Mouse (Mus musculus): Measurements from ENCODE around the gene 4930432K21Rik. TPM values are rescaled to one million over a fixed set of nuclear protein-coding genes. Genes with fewer than 3 reads are reported as not detected.

4930432K21Rik gene
- polyA plus RNA-seq, 1 experiment: 0.24 TPM

DNA sequence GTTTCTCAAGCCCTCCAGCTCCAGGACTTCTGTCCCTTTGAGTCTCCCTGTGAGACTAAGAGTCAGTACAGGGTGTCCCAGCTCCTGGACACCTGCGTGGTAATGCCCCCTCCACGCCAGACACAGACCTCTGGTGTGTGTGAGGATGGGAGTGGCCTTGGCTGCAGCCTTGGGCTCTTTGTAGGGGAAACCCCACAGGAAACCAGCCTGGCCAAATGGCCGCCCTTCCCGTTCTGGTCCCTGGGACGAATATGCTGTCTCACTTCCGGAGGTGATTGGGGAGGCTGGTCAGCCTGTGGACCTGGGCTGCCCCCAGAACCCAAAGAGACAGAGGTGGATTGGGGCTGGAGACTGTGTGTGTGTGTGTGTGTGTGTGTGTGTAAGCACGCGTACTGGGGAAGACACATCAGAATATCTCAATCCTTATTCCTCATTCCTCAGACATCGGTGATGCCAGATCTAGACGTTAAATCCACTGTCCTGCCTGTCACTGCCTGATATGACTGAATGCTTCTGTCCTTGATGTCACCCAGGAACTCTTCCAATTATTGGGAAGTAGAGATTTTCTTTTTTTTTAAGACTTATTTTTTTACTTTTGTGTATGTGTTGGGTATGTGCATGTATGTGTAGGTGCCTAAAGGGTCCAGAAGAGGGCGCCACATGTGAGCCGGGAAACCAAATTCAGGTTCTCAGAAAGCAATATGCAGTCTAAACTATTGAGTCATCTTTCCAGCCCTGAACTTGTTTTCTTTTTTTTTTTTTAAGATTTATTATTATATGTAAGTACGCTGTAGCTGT lies 56.3 kb downstream of the 4930432K21Rik start:
- no peaks in the 10 kb centered on the region for H3K27me3 ChIP-seq (ENCODE audit: control insufficient read depth, insufficient read depth, insufficient read length)
- peaks cover 28% of the 10 kb centered on the region for H3K36me3 ChIP-seq (ENCODE audit: control insufficient read depth, insufficient read depth)
- peaks cover 71% of the 10 kb centered on the region for H3K79me2 ChIP-seq (ENCODE audit: control insufficient read depth, insufficient read depth)
- no peak for TF ChIP-seq MYOD1 (IDR thresholded peaks at IDR 0.05; ENCODE audit: control insufficient read depth in 1 of 3, insufficient read length in 2 of 3, low read depth in 2 of 3)
- TF ChIP-seq MYOG (IDR thresholded peaks at IDR 0.05; ENCODE audit: control insufficient read depth in 1 of 3, insufficient read depth in 1 of 3, insufficient read length in 2 of 3, low read depth in 2 of 3): peak in 1 of 3 experiments; percentile 17
- TF ChIP-seq CEBPB (IDR thresholded peaks at IDR 0.05; ENCODE audit: insufficient read depth, poor library complexity, severe bottlenecking): no peak
- no peak for TF ChIP-seq TCF3 (IDR thresholded peaks at IDR 0.05; ENCODE audit: insufficient read length, low read depth)
- TF ChIP-seq USF1 (IDR thresholded peaks at IDR 0.05; ENCODE audit: low read depth): no peak
- TF ChIP-seq MAX (IDR thresholded peaks at IDR 0.05; ENCODE audit: low read depth): no peak
- TF ChIP-seq SRF (IDR thresholded peaks at IDR 0.05; ENCODE audit: control insufficient read depth, insufficient read length, low read depth): no peak
- no peak for TF ChIP-seq TCF12 (IDR thresholded peaks at IDR 0.05; ENCODE audit: insufficient read depth, poor library complexity, severe bottlenecking)
- TF ChIP-seq POLR2A (IDR thresholded peaks at IDR 0.05; ENCODE audit: insufficient read length, low read depth): peak; percentile 34
- TF ChIP-seq POLR2AphosphoS2 (IDR thresholded peaks at IDR 0.05; ENCODE audit: insufficient read length, low read depth): no peak
- TF ChIP-seq E2F4 (IDR thresholded peaks at IDR 0.05; ENCODE audit: insufficient read depth): no peak
- peak overlapping the region; percentile 93 for H3K4me2 ChIP-seq (ENCODE audit: low read depth)
- peak overlapping the region; percentile 82 for H3K4me3 ChIP-seq
- no peak overlapping the region for H3ac ChIP-seq (ENCODE audit: control insufficient read depth, insufficient read length)

GRCm38 (mm10) chr8:84205073-84205472 lies 57.2 kb downstream of the 4930432K21Rik start:
- Histone ChIP-seq H3K4me2 (ENCODE audit: low read depth) (peak overlapping the region; percentile 93), H3ac (ENCODE audit: control insufficient read depth, insufficient read length) (no peak overlapping the region), H3K4me3 (peak overlapping the region; percentile 82), H3K27me3 (ENCODE audit: control insufficient read depth, insufficient read depth, insufficient read length) (no peaks in the 10 kb centered on the region), H3K79me2 (ENCODE audit: control insufficient read depth, insufficient read depth) (peaks cover 71% of the 10 kb centered on the region), H3K36me3 (ENCODE audit: control insufficient read depth, insufficient read depth) (peaks cover 34% of the 10 kb centered on the region)
- peak; percentile 42 for TF ChIP-seq POLR2AphosphoS2 (IDR thresholded peaks at IDR 0.05; ENCODE audit: insufficient read length, low read depth)
- TF ChIP-seq MYOG (IDR thresholded peaks at IDR 0.05; ENCODE audit: control insufficient read depth in 1 of 3, insufficient read depth in 1 of 3, insufficient read length in 2 of 3, low read depth in 2 of 3): no peak

DNA sequence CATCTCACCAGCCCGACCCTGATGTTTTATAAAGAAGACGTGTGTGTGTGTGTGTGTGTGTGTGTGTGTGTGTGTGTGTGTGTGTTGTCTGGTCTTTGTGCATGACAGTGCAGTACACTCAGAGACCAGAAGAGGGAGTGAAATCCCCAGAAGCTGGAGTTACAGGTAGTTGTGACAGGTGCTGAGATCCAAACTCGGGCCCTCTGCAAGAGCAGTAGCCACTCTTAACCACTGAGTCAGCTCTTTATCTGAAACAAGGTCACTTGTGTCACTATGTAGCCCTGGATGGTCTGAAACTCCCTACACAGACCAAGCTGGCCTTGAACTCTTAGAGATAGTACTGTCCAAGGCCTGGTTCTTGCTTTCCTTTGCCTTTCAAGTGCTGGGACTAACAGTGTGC lies 58.8 kb downstream of the 4930432K21Rik start:
- H3K4me2 ChIP-seq (ENCODE audit: low read depth): no peak overlapping the region
- H3K27me3 ChIP-seq (ENCODE audit: control insufficient read depth, insufficient read depth, insufficient read length): no peaks in the 10 kb centered on the region
- H3K36me3 ChIP-seq (ENCODE audit: control insufficient read depth, insufficient read depth): peaks cover 34% of the 10 kb centered on the region
- H3ac ChIP-seq (ENCODE audit: control insufficient read depth, insufficient read length): no peak overlapping the region
- H3K4me3 ChIP-seq: no peak overlapping the region
- no peak for TF ChIP-seq POLR2AphosphoS2 (IDR thresholded peaks at IDR 0.05; ENCODE audit: insufficient read length, low read depth)
- no peak for TF ChIP-seq SRF (IDR thresholded peaks at IDR 0.05; ENCODE audit: control insufficient read depth, insufficient read length, low read depth)
- no peak for TF ChIP-seq TCF3 (IDR thresholded peaks at IDR 0.05; ENCODE audit: insufficient read length, low read depth)
- no peak for TF ChIP-seq MAX (IDR thresholded peaks at IDR 0.05; ENCODE audit: low read depth)
- no peak for TF ChIP-seq TCF12 (IDR thresholded peaks at IDR 0.05; ENCODE audit: insufficient read depth, poor library complexity, severe bottlenecking)
- TF ChIP-seq REST (IDR thresholded peaks at IDR 0.05; ENCODE audit: insufficient read depth, insufficient read length): no peak
- TF ChIP-seq POLR2A (IDR thresholded peaks at IDR 0.05; ENCODE audit: insufficient read length, low read depth): no peak
- TF ChIP-seq MYOG (IDR thresholded peaks at IDR 0.05; ENCODE audit: control insufficient read depth in 1 of 3, insufficient read depth in 1 of 3, insufficient read length in 2 of 3, low read depth in 2 of 3): no peak
- no peak for TF ChIP-seq CEBPB (IDR thresholded peaks at IDR 0.05; ENCODE audit: insufficient read depth, poor library complexity, severe bottlenecking)
- TF ChIP-seq E2F4 (IDR thresholded peaks at IDR 0.05; ENCODE audit: insufficient read depth): no peak
- TF ChIP-seq USF1 (IDR thresholded peaks at IDR 0.05; ENCODE audit: low read depth): no peak
- no peak for TF ChIP-seq MYOD1 (IDR thresholded peaks at IDR 0.05; ENCODE audit: control insufficient read depth in 1 of 3, insufficient read length in 2 of 3, low read depth in 2 of 3)
- H3K79me2 ChIP-seq (ENCODE audit: control insufficient read depth, insufficient read depth): peaks cover 61% of the 10 kb centered on the region

DNA sequence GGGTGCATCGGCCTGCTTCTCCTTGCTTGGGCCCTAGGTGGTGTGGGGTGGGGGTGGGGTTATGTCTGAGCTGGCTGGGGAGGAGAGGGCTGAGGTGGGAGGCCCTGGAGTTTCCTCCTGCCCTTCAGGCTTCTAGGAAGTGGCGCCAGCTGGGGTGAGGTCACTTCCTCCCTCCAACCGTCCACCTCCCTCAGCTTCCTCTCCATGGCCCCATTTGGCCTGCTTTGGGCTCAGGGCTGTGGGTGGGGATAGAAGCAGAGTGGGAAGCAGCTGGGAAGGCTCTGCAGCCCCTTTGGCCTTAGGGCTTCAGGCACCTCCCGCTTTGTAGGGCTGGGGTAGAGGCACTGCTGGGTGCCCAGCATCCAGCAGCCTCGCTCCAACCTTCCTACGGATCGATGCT lies 60.0 kb downstream of the 4930432K21Rik start:
- Histone ChIP-seq H3K4me2 (ENCODE audit: low read depth) (peak overlapping the region; percentile 38), H3ac (ENCODE audit: control insufficient read depth, insufficient read length) (no peak overlapping the region), H3K79me2 (ENCODE audit: control insufficient read depth, insufficient read depth) (peaks cover 52% of the 10 kb centered on the region), H3K4me3 (no peak overlapping the region), H3K27me3 (ENCODE audit: control insufficient read depth, insufficient read depth, insufficient read length) (no peaks in the 10 kb centered on the region), H3K36me3 (ENCODE audit: control insufficient read depth, insufficient read depth) (peaks cover 34% of the 10 kb centered on the region)
- no peak for TF ChIP-seq REST (IDR thresholded peaks at IDR 0.05; ENCODE audit: insufficient read depth, insufficient read length)
- peak; percentile 22 for TF ChIP-seq POLR2A (IDR thresholded peaks at IDR 0.05; ENCODE audit: insufficient read length, low read depth)
- no peak for TF ChIP-seq USF1 (IDR thresholded peaks at IDR 0.05; ENCODE audit: low read depth)
- peak; percentile 50 for TF ChIP-seq POLR2AphosphoS2 (IDR thresholded peaks at IDR 0.05; ENCODE audit: insufficient read length, low read depth)
